ENCODE assay signal across 15 mouse cellular contexts in genomic region chr9:72809077-72809476, GRCm38 (mm10). TPM values are rescaled to one million over a fixed set of nuclear protein-coding genes. Genes with fewer than 3 reads are reported as not detected.
DNase-seq lines count a peak whose midpoint lies in the region; ATAC-seq and TF ChIP-seq lines count a peak whose summit lies in the region.
"Had no signal": no experiment of that assay in that cellular context is flagged by ENCODE, and none has a peak within 500 bp of the region (broad histone marks: within the 10 kb centered on the region; RNA-seq: fewer than 3 reads in every experiment).

No protein-coding gene starts in this region.

- TF ChIP-seq EP300 in heart, adult 2 months (IDR thresholded peaks at IDR 0.05; ENCODE audit: insufficient read depth, low read depth, low read length), result no peak

- no peaks in the 10 kb centered on the region for H3K27me3 ChIP-seq in heart, embryonic 13.5 days (replicated peaks)
- peaks cover 2% of the 10 kb centered on the region for H3K27me3 ChIP-seq in heart, adult 2 months (ENCODE audit: control insufficient read depth, insufficient read depth, low read length)
- H3K27me3 ChIP-seq in midbrain, embryonic 11.5 days (ENCODE audit: control insufficient read depth, insufficient read depth, low read length), result no peaks in the 10 kb centered on the region
- peaks cover 17% of the 10 kb centered on the region; the same call in 1 of the 2 replicates for H3K27me3 ChIP-seq in midbrain, postnatal 0 days (ENCODE audit: insufficient read depth, low read length)
- peaks cover 5% of the 10 kb centered on the region; the same call in 1 of the 2 replicates for H3K27me3 ChIP-seq in embryonic facial prominence, embryonic 12.5 days
- no peaks in the 10 kb centered on the region for H3K27me3 ChIP-seq in limb, embryonic 11.5 days (ENCODE audit: control insufficient read depth, insufficient read depth, low read length)

- TF ChIP-seq POLR2A in heart, adult 2 months (IDR thresholded peaks at IDR 0.05; ENCODE audit: insufficient read depth, low read depth, low read length), result no peak

- 60% methylated on average over 2 of the region's 2 CpGs for WGBS in heart, embryonic 13.5 days
- 93% methylated on average over 2 of the region's 2 CpGs for WGBS in heart, adult 2 months
- WGBS in midbrain, embryonic 11.5 days, result 28% methylated on average over 2 of the region's 2 CpGs
- WGBS in midbrain, postnatal 0 days, result 69% methylated on average over 2 of the region's 2 CpGs
- 51% methylated on average over 2 of the region's 2 CpGs for WGBS in embryonic facial prominence, embryonic 12.5 days
- 18% methylated on average over 2 of the region's 2 CpGs for WGBS in limb, embryonic 11.5 days

- no peak overlapping the region for H3K9ac ChIP-seq in heart, embryonic 13.5 days
- no peak overlapping the region for H3K9ac ChIP-seq in heart, adult 2 months (ENCODE audit: low read depth, low read length)
- H3K9ac ChIP-seq in midbrain, embryonic 11.5 days (ENCODE audit: low read length), result peak overlapping the region; percentile 94; the same call in 1 of the 2 replicates
- H3K9ac ChIP-seq in midbrain, postnatal 0 days (replicated peaks; ENCODE audit: low read length, poor library complexity, severe bottlenecking), result no peak overlapping the region
- H3K9ac ChIP-seq in embryonic facial prominence, embryonic 12.5 days, result peak overlapping the region; percentile 3; the same call in 1 of the 2 replicates
- peak overlapping the region; percentile 22; the same call in 1 of the 2 replicates for H3K9ac ChIP-seq in limb, embryonic 11.5 days (ENCODE audit: low read length)

- DNase-seq in heart, adult 2 months, result no peak
- peak; percentile 91 for DNase-seq in midbrain, embryonic 11.5 days (ENCODE audit: low spot score, missing footprints)
- DNase-seq in midbrain, postnatal 0 days (ENCODE audit: low spot score), result no peak
- no peak for DNase-seq in limb, embryonic 11.5 days (ENCODE audit: low spot score)
- DNase-seq in adrenal gland, adult 8-10 months, result no peak
- DNase-seq: cerebellum, adult 9-10 months; gastrocnemius, adult 2 months; kidney, postnatal 14 days; lung, adult 18-20 months; right cerebral cortex, postnatal 4 days; thymus, postnatal 25 days had no signal

- no peak overlapping the region for H3K4me3 ChIP-seq in heart, embryonic 13.5 days
- no peak overlapping the region for H3K4me3 ChIP-seq in heart, adult 2 months
- peak overlapping the region; percentile 88 for H3K4me3 ChIP-seq in midbrain, embryonic 11.5 days (ENCODE audit: low read depth, low read length)
- H3K4me3 ChIP-seq in midbrain, postnatal 0 days (ENCODE audit: low read depth, low read length), result no peak overlapping the region
- H3K4me3 ChIP-seq in embryonic facial prominence, embryonic 12.5 days, result no peak overlapping the region
- H3K4me3 ChIP-seq in limb, embryonic 11.5 days (ENCODE audit: low read depth, low read length), result no peak overlapping the region
- H3K4me3 ChIP-seq: gastrocnemius, adult 2 months had no signal

- H3K4me2 ChIP-seq in heart, embryonic 13.5 days, result peak overlapping the region; percentile 94
- H3K4me2 ChIP-seq in midbrain, embryonic 11.5 days, result peak overlapping the region; percentile 85
- no peak overlapping the region for H3K4me2 ChIP-seq in midbrain, postnatal 0 days (ENCODE audit: low read depth, low read length, poor library complexity, severe bottlenecking)
- H3K4me2 ChIP-seq in embryonic facial prominence, embryonic 12.5 days (replicated peaks), result peak overlapping the region; percentile 97; the same call in 1 of the 2 replicates
- H3K4me2 ChIP-seq in limb, embryonic 11.5 days (ENCODE audit: low read depth, severe bottlenecking), result peak overlapping the region; percentile 13; the same call in 1 of the 2 replicates

- no peaks in the 10 kb centered on the region for H3K36me3 ChIP-seq in heart, embryonic 13.5 days
- H3K36me3 ChIP-seq in heart, adult 2 months (ENCODE audit: control insufficient read depth, insufficient read depth, low read length), result no peaks in the 10 kb centered on the region
- H3K36me3 ChIP-seq in midbrain, embryonic 11.5 days (ENCODE audit: control insufficient read depth, insufficient read depth, low read length), result no peaks in the 10 kb centered on the region
- no peaks in the 10 kb centered on the region for H3K36me3 ChIP-seq in midbrain, postnatal 0 days (ENCODE audit: insufficient read depth, low read length)
- no peaks in the 10 kb centered on the region for H3K36me3 ChIP-seq in embryonic facial prominence, embryonic 12.5 days
- no peaks in the 10 kb centered on the region for H3K36me3 ChIP-seq in limb, embryonic 11.5 days (ENCODE audit: control insufficient read depth, insufficient read depth, low read length)
- H3K36me3 ChIP-seq: G1E had no signal

- no peak for TF ChIP-seq CTCF in heart, adult 2 months (IDR thresholded peaks at IDR 0.05)
- no peak for TF ChIP-seq CTCF in midbrain, postnatal 0 days (IDR thresholded peaks at IDR 0.05)

- H3K79me2 ChIP-seq in heart, adult 2 months (replicated peaks; ENCODE audit: control insufficient read depth, insufficient read depth, low read length), result no peaks in the 10 kb centered on the region

- ATAC-seq in heart, embryonic 13.5 days (ENCODE audit: extremely low read depth, insufficient number of reproducible peaks, low FRiP score, low TSS enrichment), result no peak
- ATAC-seq in midbrain, embryonic 11.5 days (ENCODE audit: low FRiP score), result no peak
- ATAC-seq in midbrain, postnatal 0 days (ENCODE audit: low FRiP score), result no peak
- ATAC-seq in embryonic facial prominence, embryonic 12.5 days (ENCODE audit: insufficient number of reproducible peaks, insufficient read depth, low FRiP score, low TSS enrichment), result no peak
- no peak for ATAC-seq in limb, embryonic 11.5 days (ENCODE audit: insufficient number of reproducible peaks, low FRiP score, low TSS enrichment, low read depth)

- peaks cover 63% of the 10 kb centered on the region for H3K4me1 ChIP-seq in heart, embryonic 13.5 days
- H3K4me1 ChIP-seq in heart, adult 2 months (ENCODE audit: control insufficient read depth, insufficient read depth, low read length), result no peaks in the 10 kb centered on the region
- H3K4me1 ChIP-seq in midbrain, embryonic 11.5 days (ENCODE audit: control insufficient read depth, insufficient read depth, low read length), result peaks cover 42% of the 10 kb centered on the region
- H3K4me1 ChIP-seq in midbrain, postnatal 0 days (ENCODE audit: insufficient read depth, low read length), result peaks cover 6% of the 10 kb centered on the region; the same call in 1 of the 2 replicates
- H3K4me1 ChIP-seq in embryonic facial prominence, embryonic 12.5 days, result peaks cover 48% of the 10 kb centered on the region
- peaks cover 10% of the 10 kb centered on the region for H3K4me1 ChIP-seq in limb, embryonic 11.5 days (ENCODE audit: control insufficient read depth, insufficient read depth, low read length)

- no peaks in the 10 kb centered on the region for H3K9me3 ChIP-seq in heart, embryonic 13.5 days
- no peaks in the 10 kb centered on the region for H3K9me3 ChIP-seq in midbrain, embryonic 11.5 days (ENCODE audit: control insufficient read depth, low read length)
- no peaks in the 10 kb centered on the region for H3K9me3 ChIP-seq in midbrain, postnatal 0 days (ENCODE audit: low read length)
- H3K9me3 ChIP-seq in embryonic facial prominence, embryonic 12.5 days, result no peaks in the 10 kb centered on the region
- no peaks in the 10 kb centered on the region for H3K9me3 ChIP-seq in limb, embryonic 11.5 days (ENCODE audit: control insufficient read depth, low read length)
- H3K9me3 ChIP-seq: G1E had no signal

- no peak overlapping the region for H3K27ac ChIP-seq in heart, embryonic 13.5 days (replicated peaks)
- H3K27ac ChIP-seq in heart, adult 2 months, result no peak overlapping the region
- H3K27ac ChIP-seq in midbrain, embryonic 11.5 days (ENCODE audit: low read depth, low read length), result no peak overlapping the region
- H3K27ac ChIP-seq in midbrain, postnatal 0 days (ENCODE audit: low read depth, low read length), result no peak overlapping the region
- no peak overlapping the region for H3K27ac ChIP-seq in embryonic facial prominence, embryonic 12.5 days
- no peak overlapping the region for H3K27ac ChIP-seq in limb, embryonic 11.5 days (replicated peaks; ENCODE audit: low read depth, low read length)
- H3K27ac ChIP-seq: gastrocnemius, adult 2 months had no signal

- intact Hi-C loops in heart, adult 2 months (cut with DNase I), result loop anchor here (5.0 kb wide), 1 partner anchor 73 kb away; no protein-coding TSS in a partner anchor

RNA-seq across cellular contexts. Expression of gene Prtg, which starts 2.4 kb away (rescaled TPM):
- polyA plus RNA-seq in heart, embryonic 13.5 days (2015; fragmentation: Nextera tagmentation; extraction: Ambion mirVana), result 0.87 and 0.92 TPM in 2 replicates
- under 1 TPM; 0.02 to 0.05 TPM for total RNA-seq in heart, adult 2 months (2021)
- polyA plus RNA-seq in heart, adult 2 months (2012; rRNA removed), result 0.12 and 0.27 TPM in 2 replicates
- 5.1 and 6.2 TPM in 2 replicates for polyA plus RNA-seq in midbrain, embryonic 11.5 days (2014; fragmentation: Nextera tagmentation; extraction: Ambion mirVana)
- total RNA-seq in midbrain, postnatal 0 days (2014; rRNA removed), result 0.66 and 0.93 TPM in 2 replicates
- 0.25 and 0.32 TPM in 2 replicates for polyA plus RNA-seq in midbrain, postnatal 0 days (2015; fragmentation: Nextera tagmentation; extraction: Ambion mirVana)
- 1.8 and 2.1 TPM in 2 replicates for polyA plus RNA-seq in embryonic facial prominence, embryonic 12.5 days (2016; fragmentation: Nextera tagmentation; extraction: Ambion mirVana)
- polyA plus RNA-seq in limb, embryonic 11.5 days (2014; fragmentation: Nextera tagmentation; extraction: Ambion mirVana), result 2.7 and 3.2 TPM in 2 replicates
- under 1 TPM; 0.16 to 0.28 (median 0.22) TPM for total RNA-seq in adrenal gland, adult 8-10 months (2022)
- total RNA-seq: megakaryocyte-erythroid progenitor cell, adult 5-6 weeks had no signal
- polyA plus RNA-seq: G1E had no signal

Comparison
In these comparisons a context has a peak if more than half of its experiments do, and no peak if none do; other contexts are left out.
1. H3K9ac ChIP-seq: peak in midbrain, embryonic 11.5 days (single experiment), embryonic facial prominence, embryonic 12.5 days (single experiment) and limb, embryonic 11.5 days (single experiment); none in heart, embryonic 13.5 days (single experiment), heart, adult 2 months (single experiment) and midbrain, postnatal 0 days (single experiment).